Mouse (Mus musculus) limb, embryonic 13.5 days (tissue): ENCODE measurements around the gene Cdc42bpg. TPM values are rescaled to one million over a fixed set of nuclear protein-coding genes. Genes with fewer than 3 reads are reported as not detected.

Source experiments
- ATAC-seq: fragments of 200-750 bp; cut with Nextera tagmentation; 2 replicates; pipeline ENCODE4 v1.8.0; 2017; ENCODE audit warnings: low read depth, moderate number of reproducible peaks, moderate TSS enrichment; ENCODE audit not compliant: low FRiP score
- H3K27ac ChIP-seq: fragments of 300-500 bp; sonication (generic); 2 replicates; pipeline ENCODE4 v1.5.1; 2015; ENCODE audit warnings: inconsistent platforms, mild to moderate bottlenecking, moderate library complexity
- H3K27me3 ChIP-seq: fragments of 300-500 bp; sonication (generic); 2 replicates; pipeline ENCODE4 v1.6.1; 2015; ENCODE audit warnings: mild to moderate bottlenecking, inconsistent platforms
- H3K36me3 ChIP-seq: fragments of 300-500 bp; sonication (generic); 2 replicates; pipeline ENCODE4 v1.6.1; 2015; ENCODE audit warnings: inconsistent platforms, mild to moderate bottlenecking, moderate library complexity
- H3K4me1 ChIP-seq: fragments of 300-500 bp; sonication (generic); 2 replicates; pipeline ENCODE4 v1.6.1; 2015; ENCODE audit warnings: inconsistent platforms
- H3K4me2 ChIP-seq: fragments of 300-500 bp; sonication (generic); replicated peaks from 2 replicates; pipeline ENCODE4 v1.6.1; 2015; ENCODE audit warnings: inconsistent platforms, mild to moderate bottlenecking, moderate library complexity
- H3K4me3 ChIP-seq: fragments of 300-500 bp; sonication (generic); 2 replicates; pipeline ENCODE4 v1.5.1; 2015; ENCODE audit warnings: moderate library complexity, mild to moderate bottlenecking, inconsistent platforms
- H3K9ac ChIP-seq: fragments of 300-500 bp; sonication (generic); 2 replicates; pipeline ENCODE4 v1.6.1; 2015; ENCODE audit warnings: mild to moderate bottlenecking, inconsistent platforms
- H3K9me3 ChIP-seq: fragments of 300-500 bp; sonication (generic); 2 replicates; pipeline ENCODE4 v1.6.1; 2016; ENCODE audit warnings: inconsistent platforms
- WGBS: fragments of 180-500 bp; shearing (Covaris S2); methylation state at CpG from one replicate; pipeline ENCODE4 v1.1.7; 2015; 5-methylcytosine and 5-hydroxymethylcytosine counted together
- polyA plus RNA-seq: library from polyadenylated mRNA; unstranded; fragments of >200 nt; fragmentation: Nextera tagmentation; extraction: Ambion mirVana; gene quantifications from 2 replicates; pipeline ENCODE4 v1.2.1, GENCODE M21; 2015

Gene Cdc42bpg
- polyA plus RNA-seq, 1 experiment from 2014 or later: 0.70 TPM

DNA sequence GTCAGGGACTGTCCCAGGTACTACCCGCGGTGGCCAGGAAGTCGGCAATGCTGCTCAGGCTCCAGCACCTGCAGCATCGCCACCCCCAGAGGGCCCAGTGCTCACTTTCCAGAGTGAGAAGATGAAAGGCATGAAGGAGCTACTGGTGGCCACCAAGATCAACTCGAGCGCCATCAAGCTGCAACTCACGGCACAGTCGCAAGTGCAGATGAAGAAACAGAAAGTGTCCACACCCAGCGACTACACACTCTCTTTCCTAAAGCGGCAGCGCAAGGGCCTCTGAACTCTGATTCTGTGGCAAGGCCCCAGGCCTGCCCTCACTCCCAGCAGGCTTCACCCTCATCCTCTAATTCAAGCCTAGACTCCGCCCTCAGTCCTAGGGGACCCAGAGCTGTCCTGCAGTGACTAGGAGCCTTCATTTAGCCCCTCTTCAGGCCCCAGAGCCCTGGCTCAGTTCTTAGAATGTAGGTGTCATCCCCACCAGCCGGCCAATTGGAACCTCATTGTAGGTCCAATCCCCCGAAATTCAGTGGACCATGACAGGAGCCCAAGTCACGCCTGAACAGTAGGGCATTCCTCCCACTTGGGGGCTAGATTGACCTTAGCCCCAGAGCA lies 33.7 kb downstream of the Cdc42bpg start:
- no peak overlapping the region for H3K4me2 ChIP-seq
- no peaks in the 10 kb centered on the region for H3K27me3 ChIP-seq
- H3K4me1 ChIP-seq: peaks cover 35% of the 10 kb centered on the region
- no peaks in the 10 kb centered on the region for H3K9me3 ChIP-seq
- no peak for ATAC-seq
- H3K27ac ChIP-seq: 0 out of 2 replicates have a peak overlapping the region, but pooled peaks have one; percentile 2
- no peak overlapping the region for H3K9ac ChIP-seq
- WGBS: 73% methylated on average over 15 of the region's 15 CpGs
- H3K4me3 ChIP-seq: peak overlapping the region; percentile 71
- H3K36me3 ChIP-seq: peaks cover 63% of the 10 kb centered on the region

DNA sequence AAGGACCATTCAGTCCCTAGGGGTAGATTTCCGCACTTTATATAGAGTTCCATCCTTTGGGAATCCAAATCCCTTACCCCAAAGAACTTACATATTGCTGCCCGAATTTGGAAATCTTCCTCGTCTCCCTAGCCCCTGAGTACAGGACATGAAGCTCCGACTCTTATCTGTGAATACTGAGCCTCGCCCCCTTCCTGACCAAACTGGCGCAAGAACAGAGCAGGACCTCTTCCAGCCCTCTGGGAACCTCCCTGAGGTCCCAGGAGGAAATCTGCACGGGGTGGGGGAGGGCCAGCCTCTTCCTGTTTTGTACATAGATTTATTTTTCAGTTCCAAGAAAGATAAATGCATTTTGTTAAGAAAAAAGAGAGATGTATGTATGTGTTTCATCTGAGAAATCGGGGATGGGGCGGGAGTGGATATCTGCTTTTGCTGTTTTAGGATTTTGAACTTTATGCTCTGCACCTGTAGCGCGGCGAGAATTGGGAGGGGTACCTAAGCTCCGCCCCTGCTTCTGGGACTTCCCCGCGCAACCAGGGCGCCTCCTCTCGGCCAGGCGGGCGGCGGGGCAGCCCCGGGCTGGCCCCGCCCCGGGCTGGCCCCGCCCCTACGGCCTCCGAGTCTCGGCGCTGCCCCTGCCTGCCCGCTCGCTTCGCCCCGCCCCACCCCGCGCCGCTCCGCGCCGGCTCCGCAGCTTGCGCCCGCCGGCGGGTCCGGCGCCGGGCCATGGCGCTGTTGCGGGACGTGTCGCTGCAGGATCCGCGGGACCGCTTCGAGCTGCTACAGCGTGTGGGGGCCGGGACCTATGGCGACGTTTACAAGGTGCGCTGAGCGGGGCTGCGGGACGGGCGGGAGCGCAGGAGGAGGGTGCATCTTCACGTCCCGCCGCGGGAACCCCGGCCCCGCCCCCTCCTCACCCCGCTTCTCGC lies 34.5 kb downstream of the Cdc42bpg start, which contains the start of gene Map4k2:
Gene Map4k2, plus strand, starts transcription at position 612 of the 929 bp plus-strand sequence.
- peak; percentile 77 for ATAC-seq
- WGBS: 9% methylated on average over 57 of the region's 72 CpGs
- Histone ChIP-seq H3K4me3 (peak within 1 kb of the TSS; percentile 71), H3K36me3 (peaks cover 71% of the 10 kb centered on the region), H3K27ac (peak within 1 kb of the TSS; percentile 58; the same call in 1 of the 2 replicates), H3K4me2 (peak within 1 kb of the TSS; percentile 88), H3K4me1 (peaks cover 33% of the 10 kb centered on the region), H3K9ac (peak within 1 kb of the TSS; percentile 75), H3K9me3 (no peaks in the 10 kb centered on the region), H3K27me3 (no peaks in the 10 kb centered on the region)

DNA sequence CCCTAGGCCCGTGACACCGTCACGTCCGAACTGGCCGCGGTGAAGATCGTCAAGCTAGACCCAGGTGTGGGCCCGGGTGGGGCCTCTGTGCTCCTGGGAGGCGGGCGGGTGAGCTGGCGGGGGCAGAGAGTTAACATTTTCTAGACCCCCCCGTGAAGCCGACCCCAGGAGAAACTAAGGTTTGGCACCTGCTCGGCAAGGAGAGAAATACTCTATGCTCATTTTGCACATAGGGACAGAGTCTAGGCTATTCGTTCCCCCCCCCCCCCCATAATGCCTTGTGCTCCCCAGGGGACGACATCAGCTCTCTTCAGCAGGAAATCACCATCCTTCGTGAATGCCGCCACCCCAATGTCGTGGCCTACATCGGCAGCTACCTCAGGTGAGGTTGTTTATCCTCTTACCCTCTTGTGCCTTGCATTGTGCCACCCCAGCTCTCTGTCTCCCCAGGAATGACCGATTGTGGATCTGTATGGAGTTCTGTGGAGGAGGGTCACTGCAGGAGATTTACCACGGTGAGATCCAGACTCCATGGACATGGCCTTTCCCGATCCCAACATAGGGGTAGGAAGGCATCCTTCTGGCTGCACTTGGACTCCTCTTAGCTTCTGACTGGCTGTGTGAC lies 35.3 kb downstream of the Cdc42bpg start:
- Histone ChIP-seq H3K9me3 (no peaks in the 10 kb centered on the region), H3K27ac (peak overlapping the region; percentile 58; the same call in 1 of the 2 replicates), H3K9ac (peak overlapping the region; percentile 75), H3K4me3 (peak overlapping the region; percentile 71), H3K4me2 (peak overlapping the region; percentile 88), H3K36me3 (peaks cover 78% of the 10 kb centered on the region), H3K4me1 (peaks cover 25% of the 10 kb centered on the region), H3K27me3 (no peaks in the 10 kb centered on the region)
- WGBS: 10% methylated on average over 23 of the region's 23 CpGs
- no peak for ATAC-seq

DNA sequence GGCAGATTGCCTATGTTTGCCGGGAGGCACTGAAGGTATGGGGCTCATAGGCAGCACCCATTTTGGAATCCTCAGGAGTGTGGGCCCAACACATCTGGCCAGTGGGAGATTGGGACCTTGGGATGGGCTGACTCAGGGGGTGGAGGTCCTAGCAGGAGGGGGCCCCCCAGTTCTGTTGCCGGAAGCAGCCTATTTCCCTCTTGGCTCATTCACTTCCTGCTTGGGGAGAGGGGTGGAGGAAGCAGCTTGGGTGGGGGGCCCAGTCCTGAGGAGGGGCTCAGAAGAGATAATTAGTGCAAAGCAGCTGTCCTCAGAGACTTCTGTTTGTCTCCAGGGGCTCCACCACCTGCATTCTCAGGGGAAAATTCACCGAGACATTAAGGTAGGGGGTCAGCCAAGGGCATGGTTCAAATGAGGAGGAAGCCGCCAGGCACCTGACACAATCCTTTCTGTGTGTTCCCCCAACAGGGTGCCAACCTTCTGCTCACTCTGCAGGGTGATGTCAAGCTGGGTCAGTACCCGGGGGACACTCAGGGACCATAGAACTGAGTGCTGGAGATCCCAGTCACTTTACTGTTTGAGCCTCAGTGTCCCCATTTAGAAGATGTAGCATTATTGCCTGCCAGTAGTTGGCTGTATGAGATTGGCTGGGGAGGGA lies 36.1 kb downstream of the Cdc42bpg start:
- Histone ChIP-seq H3K27me3 (no peaks in the 10 kb centered on the region), H3K27ac (no peak overlapping the region), H3K36me3 (peaks cover 79% of the 10 kb centered on the region), H3K4me2 (peak overlapping the region; percentile 88), H3K4me1 (peaks cover 17% of the 10 kb centered on the region; the same call in 1 of the 2 replicates), H3K4me3 (peak overlapping the region; percentile 71), H3K9ac (no peak overlapping the region), H3K9me3 (no peaks in the 10 kb centered on the region)
- WGBS: 76% methylated on average over 5 of the region's 5 CpGs
- no peak for ATAC-seq

DNA sequence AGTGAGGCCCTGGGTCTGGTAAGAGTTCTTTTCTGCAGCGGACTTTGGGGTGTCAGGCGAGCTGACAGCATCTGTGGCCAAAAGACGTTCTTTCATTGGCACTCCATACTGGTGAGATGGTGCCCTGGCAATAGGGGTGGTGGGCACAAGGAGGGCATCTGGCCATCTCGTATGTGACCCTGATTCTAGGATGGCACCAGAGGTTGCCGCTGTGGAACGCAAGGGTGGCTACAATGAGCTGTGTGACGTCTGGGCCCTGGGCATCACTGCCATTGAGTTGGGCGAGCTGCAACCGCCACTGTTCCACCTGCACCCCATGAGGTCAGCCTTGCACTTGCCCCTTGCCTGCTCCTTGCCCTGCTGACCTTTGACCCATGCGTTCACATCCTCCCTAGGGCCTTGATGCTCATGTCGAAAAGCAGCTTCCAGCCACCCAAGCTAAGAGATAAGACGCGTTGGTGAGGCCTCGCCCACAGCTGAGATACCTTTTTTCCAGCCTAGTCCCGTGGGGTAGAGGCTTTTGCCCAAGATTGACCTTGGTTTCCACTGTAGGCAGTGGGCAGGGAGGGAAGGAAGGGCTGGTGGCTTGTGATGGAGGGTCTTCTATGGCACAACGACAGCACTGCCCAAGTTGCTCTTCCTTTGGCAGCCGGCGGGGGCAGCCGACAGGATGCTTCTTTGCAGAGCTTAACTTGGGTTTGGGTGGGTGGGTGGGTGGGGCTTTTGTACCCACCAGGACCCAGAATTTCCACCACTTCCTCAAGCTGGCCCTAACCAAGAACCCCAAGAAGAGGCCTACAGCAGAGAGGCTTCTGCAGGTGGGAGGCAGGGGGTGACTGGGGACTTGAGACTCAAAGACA lies 37.0 kb downstream of the Cdc42bpg start:
- peaks cover 17% of the 10 kb centered on the region; the same call in 1 of the 2 replicates for H3K4me1 ChIP-seq
- H3K27me3 ChIP-seq: no peaks in the 10 kb centered on the region
- H3K9me3 ChIP-seq: no peaks in the 10 kb centered on the region
- H3K27ac ChIP-seq: no peak overlapping the region
- 90% methylated on average over 19 of the region's 19 CpGs for WGBS
- H3K4me2 ChIP-seq: no peak overlapping the region
- no peak overlapping the region for H3K9ac ChIP-seq
- peaks cover 73% of the 10 kb centered on the region for H3K36me3 ChIP-seq
- H3K4me3 ChIP-seq: no peak overlapping the region
- ATAC-seq: no peak

DNA sequence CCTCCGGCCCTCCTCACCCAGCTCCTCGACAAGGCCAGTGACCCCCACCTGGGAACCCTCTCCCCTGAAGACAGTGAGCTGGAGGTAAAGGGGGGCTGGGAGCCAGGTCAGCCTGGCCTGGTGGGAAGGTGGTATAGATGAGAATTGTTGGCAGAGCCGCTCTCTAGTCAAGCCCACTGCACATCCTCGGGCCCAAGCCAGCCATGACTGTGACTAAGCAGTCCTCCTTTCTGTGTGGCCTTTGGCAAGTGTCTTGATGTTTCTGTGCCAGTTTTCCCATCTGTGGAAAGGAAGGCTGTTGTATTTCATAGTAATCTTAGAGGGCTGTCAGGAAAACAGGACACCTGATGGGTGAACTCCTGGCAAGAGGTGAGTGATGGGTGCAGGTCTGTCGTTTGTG lies 37.7 kb downstream of the Cdc42bpg start:
- Histone ChIP-seq H3K4me1 (peaks cover 23% of the 10 kb centered on the region), H3K4me3 (no peak overlapping the region), H3K27me3 (no peaks in the 10 kb centered on the region), H3K27ac (no peak overlapping the region), H3K4me2 (no peak overlapping the region), H3K9me3 (no peaks in the 10 kb centered on the region), H3K36me3 (peaks cover 66% of the 10 kb centered on the region), H3K9ac (no peak overlapping the region)
- ATAC-seq: no peak
- WGBS: 92% methylated on average over 5 of the region's 5 CpGs

DNA sequence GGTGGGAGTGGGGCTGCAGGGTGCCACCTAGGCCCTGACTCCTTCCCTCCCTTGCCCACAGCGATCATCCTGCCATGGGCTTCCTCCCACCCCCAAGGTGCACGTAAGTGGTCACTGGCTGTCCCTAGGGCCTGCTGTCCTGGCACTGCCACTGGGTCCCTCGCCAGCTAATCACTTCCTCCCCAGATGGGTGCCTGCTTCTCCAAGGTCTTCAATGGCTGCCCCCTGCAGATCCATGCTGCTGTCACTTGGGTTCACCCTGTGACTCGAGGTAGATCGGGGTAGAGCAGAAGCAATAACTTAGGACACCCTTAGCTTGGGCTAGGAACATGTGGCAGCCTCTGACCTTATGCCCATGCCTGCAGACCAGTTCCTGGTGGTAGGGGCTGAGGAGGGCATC lies 39.8 kb downstream of the Cdc42bpg start:
- no peak for ATAC-seq
- 0 out of 2 replicates have a peak overlapping the region, but pooled peaks have one; percentile 31 for H3K9ac ChIP-seq
- no peaks in the 10 kb centered on the region for H3K27me3 ChIP-seq
- H3K4me2 ChIP-seq: no peak overlapping the region
- 96% methylated on average over 5 of the region's 5 CpGs for WGBS
- peaks cover 58% of the 10 kb centered on the region for H3K36me3 ChIP-seq
- H3K9me3 ChIP-seq: no peaks in the 10 kb centered on the region
- no peak overlapping the region for H3K27ac ChIP-seq
- peaks cover 27% of the 10 kb centered on the region for H3K4me1 ChIP-seq
- H3K4me3 ChIP-seq: no peak overlapping the region

DNA sequence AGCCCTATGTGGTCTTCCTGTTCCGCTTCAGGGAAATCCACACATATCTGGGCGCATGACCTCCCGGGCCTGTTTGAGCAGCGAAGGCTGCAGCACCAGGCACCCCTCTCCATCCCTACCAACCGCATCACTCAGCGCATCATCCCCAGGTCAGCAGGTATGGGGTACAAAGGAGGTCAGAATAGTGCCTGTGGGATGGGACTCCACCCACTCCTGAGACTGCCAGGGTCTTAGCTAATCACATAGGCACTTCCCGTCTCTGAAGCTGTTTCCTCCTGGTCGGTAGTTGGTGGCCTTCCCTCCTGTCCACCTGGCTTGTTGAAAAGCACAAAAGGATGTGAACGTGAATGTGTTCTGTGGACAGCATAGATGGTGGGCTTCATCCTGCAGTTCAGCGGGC lies 40.4 kb downstream of the Cdc42bpg start:
- Histone ChIP-seq H3K4me2 (no peak overlapping the region), H3K4me3 (no peak overlapping the region), H3K27me3 (no peaks in the 10 kb centered on the region), H3K4me1 (peaks cover 29% of the 10 kb centered on the region), H3K36me3 (peaks cover 58% of the 10 kb centered on the region), H3K9ac (no peak overlapping the region), H3K9me3 (no peaks in the 10 kb centered on the region), H3K27ac (no peak overlapping the region)
- WGBS: 93% methylated on average over 10 of the region's 10 CpGs
- no peak for ATAC-seq

DNA sequence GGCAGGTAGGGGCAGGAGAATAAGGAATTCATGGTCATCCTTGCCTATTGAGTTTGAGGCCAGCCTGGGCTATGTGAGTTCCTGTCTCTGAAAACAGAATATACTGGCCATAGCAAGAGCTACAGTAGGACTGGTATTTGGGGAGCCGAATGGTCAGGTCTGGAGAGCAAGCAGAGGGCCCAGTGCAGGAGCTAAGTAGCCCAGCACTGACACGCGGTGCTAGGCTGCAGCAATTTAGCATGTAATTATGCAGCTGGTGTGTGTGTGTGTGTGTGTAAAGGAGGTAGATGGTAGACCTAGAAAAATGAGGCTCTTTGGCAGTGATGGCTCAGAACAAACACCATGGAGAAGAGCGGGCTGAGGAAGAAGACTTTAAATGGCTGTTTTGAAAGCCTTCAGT lies 41.4 kb downstream of the Cdc42bpg start:
- Histone ChIP-seq H3K36me3 (peaks cover 61% of the 10 kb centered on the region), H3K9me3 (no peaks in the 10 kb centered on the region), H3K27me3 (no peaks in the 10 kb centered on the region), H3K4me3 (no peak overlapping the region), H3K4me2 (no peak overlapping the region), H3K27ac (no peak overlapping the region), H3K4me1 (peaks cover 22% of the 10 kb centered on the region), H3K9ac (no peak overlapping the region)
- WGBS: 93% methylated on average over 4 of the region's 4 CpGs
- ATAC-seq: no peak

DNA sequence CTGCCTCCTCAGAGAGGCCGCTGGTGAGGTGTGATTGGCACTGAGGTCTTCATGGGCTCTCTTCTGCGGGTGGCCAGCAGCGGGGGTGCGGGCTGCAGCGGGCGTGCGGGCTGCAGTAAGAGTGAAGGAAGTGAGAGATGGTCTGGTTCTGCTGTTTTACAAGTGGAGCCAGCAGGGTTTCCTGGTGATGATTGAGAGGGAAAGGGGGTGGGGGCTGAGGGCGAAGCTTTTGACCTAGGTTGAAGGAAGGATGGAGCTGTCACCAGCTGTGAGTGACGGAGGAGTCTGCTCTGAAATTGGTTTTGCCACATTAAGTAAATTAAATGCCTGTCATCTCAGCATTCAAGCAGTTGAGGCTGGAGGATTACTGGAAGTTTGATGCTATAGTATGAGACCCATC lies 42.5 kb downstream of the Cdc42bpg start:
- H3K9me3 ChIP-seq: no peaks in the 10 kb centered on the region
- no peak overlapping the region for H3K9ac ChIP-seq
- H3K36me3 ChIP-seq: peaks cover 60% of the 10 kb centered on the region
- no peak overlapping the region for H3K4me2 ChIP-seq
- ATAC-seq: no peak
- H3K4me1 ChIP-seq: peaks cover 22% of the 10 kb centered on the region
- H3K27me3 ChIP-seq: no peaks in the 10 kb centered on the region
- H3K4me3 ChIP-seq: no peak overlapping the region
- 21% methylated on average over 9 of the region's 9 CpGs for WGBS
- H3K27ac ChIP-seq: peak overlapping the region; percentile 53; the same call in 1 of the 2 replicates
